Mouse (Mus musculus) liver, adult 2 months (tissue): ENCODE measurements around the gene Npb. TPM values are rescaled to one million over a fixed set of nuclear protein-coding genes. Genes with fewer than 3 reads are reported as not detected.
A peak's percentile ranks its signal among the peaks of the same experiment; 100 is the strongest.

Experiments used
- DNase-seq: peaks from one replicate; pipeline ENCODE4 v3.0.0-alpha.2; 2011; ENCODE audit warnings: low read depth, low spot score; ENCODE audit errors: extremely low read depth
- H3K27ac ChIP-seq: fragments of 200-500 bp; replicated peaks from 2 replicates; pipeline ENCODE4 v1.5.1; 2012; ENCODE audit warnings: low read depth, mild to moderate bottlenecking, control low read depth, inconsistent platforms, low read length; ENCODE audit not compliant: insufficient read depth
- H3K27me3 ChIP-seq: fragments of 200-500 bp; 2 replicates; pipeline ENCODE4 v1.6.1; 2012; ENCODE audit warnings: mild to moderate bottlenecking, moderate library complexity, low read length, inconsistent platforms; ENCODE audit not compliant: control insufficient read depth, insufficient read depth
- H3K36me3 ChIP-seq: fragments of 200-500 bp; 2 replicates; pipeline ENCODE4 v1.6.1; 2012; ENCODE audit warnings: low read length, inconsistent platforms; ENCODE audit not compliant: control insufficient read depth, insufficient read depth
- H3K4me1 ChIP-seq: fragments of 200-500 bp; 2 replicates; pipeline ENCODE4 v1.6.1; 2011; ENCODE audit warnings: low read length; ENCODE audit not compliant: control insufficient read depth, insufficient read depth
- H3K4me3 ChIP-seq: fragments of 200-500 bp; 2 replicates; pipeline ENCODE4 v1.5.1; 2011; ENCODE audit warnings: low read depth, mild to moderate bottlenecking, control low read depth, low read length, moderate library complexity; ENCODE audit not compliant: insufficient read depth
- H3K79me2 ChIP-seq: fragments of 200-500 bp; 2 replicates; pipeline ENCODE4 v1.6.1; 2012; ENCODE audit warnings: inconsistent platforms, mild to moderate bottlenecking, low read length, moderate library complexity; ENCODE audit not compliant: control insufficient read depth, insufficient read depth
- H3K9ac ChIP-seq: fragments of 200-500 bp; 2 replicates; pipeline ENCODE4 v1.6.1; 2012; ENCODE audit warnings: low read depth, mild to moderate bottlenecking, control low read depth, inconsistent platforms, low read length
- CTCF ChIP-seq: fragments of 200-500 bp; IDR thresholded peaks from 2 replicates; pipeline ENCODE4 v1.5.1; 2011; ENCODE audit warnings: low read depth, low read length, control low read depth
- POLR2A ChIP-seq: fragments of 200-500 bp; IDR thresholded peaks from 2 replicates; pipeline ENCODE4 v1.6.1; 2011; ENCODE audit warnings: low read length, control low read depth; ENCODE audit not compliant: insufficient read depth; ENCODE audit errors: extremely low read depth
- WGBS: fragments of 180-500 bp; shearing (Covaris S2); methylation state at CpG from one replicate; pipeline ENCODE4 v1.1.7; 2018; 5-methylcytosine and 5-hydroxymethylcytosine counted together
- polyA plus RNA-seq: library from polyadenylated mRNA; depleted of rRNA; stranded (reverse); fragments of >200 nt; gene quantifications from 2 replicates; pipeline ENCODE4 v1.2.3, GENCODE M21; 2012
- total RNA-seq: library from RNA; depleted of rRNA; stranded (reverse); fragments of >200 nt; gene quantifications from 2 replicates; pipeline ENCODE4 v1.2.3, GENCODE M21; 2014

Gene Npb
- total and polyA plus RNA-seq, 2 experiments, result 2.7 TPM; not detected in 1

DNA sequence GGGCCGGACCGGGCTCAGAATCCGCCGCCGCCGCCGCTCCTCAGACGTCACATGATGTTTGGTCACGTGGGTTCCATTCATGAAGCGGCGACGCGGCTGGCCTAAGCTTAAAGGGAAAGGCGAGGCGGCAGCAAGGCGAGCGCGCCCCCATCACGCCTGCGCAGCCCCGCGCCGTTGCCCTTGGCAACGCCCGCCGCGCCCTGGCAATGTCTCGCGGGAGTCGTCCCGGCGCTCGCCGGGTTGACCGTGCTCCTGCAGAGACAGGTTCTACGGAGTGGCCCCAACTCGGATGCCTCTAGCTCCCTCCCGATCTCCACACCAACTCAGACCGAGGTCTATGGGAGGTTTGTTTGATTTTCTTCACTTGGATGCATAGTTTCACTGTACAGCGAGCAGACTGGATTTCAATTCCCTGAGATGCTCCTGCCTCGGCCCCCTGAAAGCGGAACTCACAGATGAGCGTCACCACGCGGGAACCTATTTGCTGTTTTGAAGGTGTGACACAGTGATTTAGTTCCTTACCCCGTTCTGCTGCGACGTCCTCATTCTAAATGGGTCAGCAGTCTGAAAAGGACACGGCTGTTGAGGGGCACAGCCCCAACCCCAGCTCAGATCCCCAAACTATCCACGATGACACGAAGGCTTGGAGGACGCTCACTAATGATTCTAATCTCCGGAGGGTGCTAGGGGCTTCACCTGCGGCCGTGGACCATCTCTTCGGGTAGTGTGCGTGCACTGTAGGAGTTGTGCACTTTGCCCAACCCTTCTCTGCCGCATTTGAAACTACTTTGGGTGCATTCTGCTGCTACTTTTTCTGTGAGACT lies 25.5 kb downstream of the Npb start, which contains the start of gene Mafg:
TSS of gene Mafg (minus strand) at position 81 of the 824 bp plus-strand sequence.
- no peaks in the 10 kb centered on the region for H3K36me3 ChIP-seq
- peak within 1 kb of the TSS; percentile 84 for H3K4me3 ChIP-seq
- H3K79me2 ChIP-seq, result peaks cover 6% of the 10 kb centered on the region; the same call in 1 of the 2 replicates
- 10% methylated on average over 56 of the region's 58 CpGs for WGBS
- peak; percentile 83 for DNase-seq
- TF ChIP-seq CTCF (no peak), POLR2A (peak; percentile 60; the same call in 1 of the 2 replicates)
- peak within 1 kb of the TSS; percentile 98 for H3K9ac ChIP-seq
- H3K27ac ChIP-seq, result peak within 1 kb of the TSS; percentile 90
- peaks cover 22% of the 10 kb centered on the region for H3K4me1 ChIP-seq
- H3K27me3 ChIP-seq, result no peaks in the 10 kb centered on the region

DNA sequence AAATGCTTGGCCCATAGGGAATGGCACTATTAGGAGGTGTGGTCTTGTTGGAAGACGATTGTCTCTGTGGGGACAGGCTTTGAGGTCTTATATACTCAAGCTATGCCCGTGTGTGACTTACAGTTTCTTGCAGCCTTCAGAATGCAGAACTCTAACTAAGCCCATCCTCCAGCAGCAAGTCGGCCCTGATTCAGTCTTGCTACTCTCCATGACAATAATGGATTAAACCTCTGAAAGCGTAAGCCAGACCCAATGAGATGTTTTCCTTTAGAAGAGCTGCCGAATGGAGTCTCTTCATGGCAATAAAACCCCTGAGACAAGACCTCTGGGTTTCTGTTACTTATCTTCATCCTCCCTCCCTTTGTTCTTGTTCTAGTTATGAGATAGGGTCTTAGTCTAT lies 26.5 kb downstream of the Npb start:
- H3K27me3 ChIP-seq, result no peaks in the 10 kb centered on the region
- H3K36me3 ChIP-seq, result no peaks in the 10 kb centered on the region
- no peak overlapping the region for H3K9ac ChIP-seq
- no peak overlapping the region for H3K4me3 ChIP-seq
- H3K79me2 ChIP-seq, result peaks cover 4% of the 10 kb centered on the region; the same call in 1 of the 2 replicates
- no peak for DNase-seq
- 91% methylated on average over 5 of the region's 5 CpGs for WGBS
- no peak overlapping the region for H3K27ac ChIP-seq
- H3K4me1 ChIP-seq, result peaks cover 15% of the 10 kb centered on the region
- TF ChIP-seq POLR2A (no peak), CTCF (no peak)

DNA sequence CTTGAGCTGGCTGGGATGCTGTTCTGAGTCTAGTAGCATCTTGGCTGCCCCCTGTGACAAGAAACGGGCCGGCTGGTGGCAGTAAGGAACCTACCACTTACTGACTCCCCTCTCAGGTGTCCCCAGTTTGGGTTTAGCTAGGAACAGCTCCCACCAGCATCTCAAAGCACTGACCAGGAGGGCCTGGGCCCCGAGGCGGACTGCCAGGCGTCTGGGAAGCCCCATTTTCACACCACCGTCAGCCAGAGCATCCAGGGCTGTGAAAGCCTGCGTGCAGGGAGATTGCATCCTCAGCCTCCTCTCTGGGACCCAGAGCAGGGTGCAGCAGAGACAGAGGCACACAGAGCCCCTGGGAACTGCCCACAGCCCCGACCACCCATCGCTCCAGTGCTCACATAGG lies 33.0 kb downstream of the Npb start:
- no peak overlapping the region for H3K4me3 ChIP-seq

DNA sequence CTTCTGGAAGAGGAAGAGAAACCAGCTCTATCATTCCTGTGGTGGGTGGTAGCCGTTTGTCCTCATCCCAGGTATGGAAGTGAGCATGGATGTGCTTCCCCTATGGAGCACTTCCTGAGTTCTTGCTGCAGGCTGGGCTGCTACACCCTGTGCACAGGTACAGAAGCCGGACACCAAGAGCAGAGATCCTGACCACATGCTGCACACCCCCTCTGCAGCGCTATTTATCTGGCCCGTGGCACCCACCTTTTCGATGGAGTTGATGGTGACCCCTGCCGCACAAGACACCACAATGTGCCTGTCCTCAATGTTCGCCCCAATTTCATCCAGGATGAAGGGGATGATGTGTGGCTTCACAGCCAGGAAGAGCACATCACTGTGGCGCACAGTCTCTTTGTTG lies 33.6 kb downstream of the Npb start:
- no peaks in the 10 kb centered on the region for H3K79me2 ChIP-seq
- no peaks in the 10 kb centered on the region for H3K36me3 ChIP-seq
- H3K27ac ChIP-seq, result no peak overlapping the region
- no peaks in the 10 kb centered on the region for H3K27me3 ChIP-seq
- WGBS, result 89% methylated on average over 8 of the region's 8 CpGs
- peaks cover 5% of the 10 kb centered on the region; the same call in 1 of the 2 replicates for H3K4me1 ChIP-seq
- H3K4me3 ChIP-seq, result no peak overlapping the region
- TF ChIP-seq POLR2A (no peak), CTCF (no peak)
- DNase-seq, result no peak
- H3K9ac ChIP-seq, result no peak overlapping the region

More for the DNA sequence above, 33.0 kb downstream of the Npb start:
- Histone ChIP-seq H3K79me2 (no peaks in the 10 kb centered on the region), H3K9ac (no peak overlapping the region), H3K27ac (no peak overlapping the region), H3K4me1 (peaks cover 5% of the 10 kb centered on the region; the same call in 1 of the 2 replicates), H3K36me3 (no peaks in the 10 kb centered on the region), H3K27me3 (no peaks in the 10 kb centered on the region)
- no peak for DNase-seq
- TF ChIP-seq CTCF, result no peak
- TF ChIP-seq POLR2A, result no peak
- 85% methylated on average over 9 of the region's 9 CpGs for WGBS

DNA sequence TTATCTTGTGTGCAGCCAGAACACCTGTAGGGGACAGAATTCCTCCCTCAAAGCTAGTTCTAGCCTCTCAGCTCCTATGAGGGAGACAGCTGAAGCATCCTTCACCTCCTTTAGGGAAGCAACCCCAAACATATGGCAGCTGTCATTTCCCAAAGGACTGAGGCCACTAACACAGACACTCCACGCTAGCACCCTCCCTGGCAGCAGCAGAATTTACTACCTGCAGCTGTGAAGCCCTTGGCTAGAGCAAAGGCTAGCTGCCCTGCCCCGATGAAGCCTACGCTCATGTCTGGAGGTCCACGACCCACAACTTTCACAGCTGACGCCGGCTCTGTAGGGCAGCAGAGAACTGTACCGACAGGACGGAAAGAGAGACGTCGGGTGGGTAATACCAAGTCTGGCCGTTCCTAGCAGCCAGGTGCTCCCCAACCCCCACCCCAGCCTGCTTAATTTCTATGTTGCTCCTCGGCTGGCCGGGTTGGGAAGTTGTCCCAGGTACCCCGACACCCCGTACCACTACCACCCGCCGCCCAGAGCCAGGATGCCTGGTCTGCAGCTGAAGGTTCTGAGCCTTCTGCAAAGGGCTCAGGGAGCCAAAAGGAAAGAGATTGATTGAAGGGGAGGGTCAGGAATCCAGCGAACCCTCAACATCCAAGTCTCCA lies 34.8 kb downstream of the Npb start:
- Histone ChIP-seq H3K4me1 (peaks cover 5% of the 10 kb centered on the region; the same call in 1 of the 2 replicates), H3K79me2 (no peaks in the 10 kb centered on the region), H3K27ac (no peak overlapping the region), H3K9ac (peak overlapping the region; percentile 39), H3K27me3 (no peaks in the 10 kb centered on the region), H3K4me3 (peak overlapping the region; percentile 32), H3K36me3 (no peaks in the 10 kb centered on the region)
- no peak for DNase-seq
- TF ChIP-seq POLR2A (no peak), CTCF (no peak)
- 1% methylated on average over 18 of the region's 18 CpGs for WGBS

DNA sequence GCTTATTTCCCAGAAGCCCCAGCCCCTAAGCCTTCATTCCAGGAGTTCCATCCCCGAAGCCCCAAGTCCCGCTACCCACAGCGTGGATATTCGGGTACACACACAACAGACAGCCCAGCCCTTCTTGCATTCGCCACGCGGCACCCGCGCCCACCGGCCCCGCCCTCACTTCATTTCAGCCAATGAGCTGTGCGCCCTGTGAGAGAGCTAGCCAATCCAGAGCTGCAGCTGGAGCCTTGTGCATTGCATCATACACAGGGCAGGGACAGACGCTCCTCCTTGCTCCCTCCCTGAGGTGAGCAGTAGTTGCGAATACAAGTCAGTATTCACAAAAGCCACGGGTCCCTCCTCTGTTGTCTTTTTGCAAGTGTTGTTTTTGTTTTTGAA lies 35.3 kb downstream of the Npb start, which contains the start of gene Pycr1:
TSS of gene Pycr1 (minus strand) at position 169 of the 387 bp plus-strand sequence.
- Histone ChIP-seq H3K79me2 (no peaks in the 10 kb centered on the region), H3K4me3 (peak within 1 kb of the TSS; percentile 32), H3K27ac (no peak within 1 kb of the TSS), H3K9ac (peak within 1 kb of the TSS; percentile 39), H3K4me1 (peaks cover 5% of the 10 kb centered on the region; the same call in 1 of the 2 replicates), H3K27me3 (no peaks in the 10 kb centered on the region), H3K36me3 (no peaks in the 10 kb centered on the region)
- no peak for TF ChIP-seq POLR2A
- no peak for TF ChIP-seq CTCF
- under 1% methylated on average over 15 of the region's 15 CpGs for WGBS
- peak; percentile 82 for DNase-seq
